Mouse (Mus musculus): ENCODE results near the gene Loxl3.

The Loxl3 gene

GRCm38 (mm10) chr6:83053136-83053960 lies 19.4 kb downstream of the Loxl3 start:
- DNase-seq (ENCODE audit: low spot score), result peak; percentile 30

- DNase-seq (ENCODE audit: low spot score), result peak; percentile 96
Observed at GRCm38 (mm10) chr6:83054074-83054851, 20.3 kb downstream of the Loxl3 start, which contains the start of gene Aup1. TSS of gene Aup1 (plus strand) at chr6:83054521.

GRCm38 (mm10) chr6:83054871-83055431 lies 21.0 kb downstream of the Loxl3 start, which contains the start of gene Htra2:
TSS of gene Htra2 (minus strand) at chr6:83055273.
- no peak for DNase-seq (ENCODE audit: low spot score)

GRCm38 (mm10) chr6:83057790-83058189 lies 23.8 kb downstream of the Loxl3 start, which contains the start of gene Dqx1:
TSS of gene Dqx1 (plus strand) at chr6:83057844.
- DNase-seq (ENCODE audit: low spot score), result no peak

- no peak for DNase-seq (ENCODE audit: low spot score)
Observed at GRCm38 (mm10) chr6:83058725-83059124, 24.8 kb downstream of the Loxl3 start.

- no peak for DNase-seq (ENCODE audit: low spot score)
Observed at GRCm38 (mm10) chr6:83065995-83066394, 32.0 kb downstream of the Loxl3 start.

GRCm38 (mm10) chr6:83066441-83066840 lies 32.5 kb downstream of the Loxl3 start:
- no peak for DNase-seq (ENCODE audit: low spot score)

- no peak for DNase-seq (ENCODE audit: low spot score)
Observed at GRCm38 (mm10) chr6:83068221-83068620, 34.2 kb downstream of the Loxl3 start.

GRCm38 (mm10) chr6:83068706-83069487 lies 34.9 kb downstream of the Loxl3 start:
- DNase-seq (ENCODE audit: low spot score), result no peak

GRCm38 (mm10) chr6:83069488-83070246 lies 35.7 kb downstream of the Loxl3 start:
- DNase-seq (ENCODE audit: low spot score), result no peak

GRCm38 (mm10) chr6:83070247-83070310 lies 36.1 kb downstream of the Loxl3 start, which contains the start of gene Tlx2:
TSS of gene Tlx2 (minus strand) at chr6:83070293.
- DNase-seq (ENCODE audit: low spot score), result no peak

- peak; percentile 40 for DNase-seq (ENCODE audit: low spot score)
Observed at GRCm38 (mm10) chr6:83070311-83071219, 36.6 kb downstream of the Loxl3 start.

- no peak for DNase-seq (ENCODE audit: low spot score)
Observed at GRCm38 (mm10) chr6:83071220-83071619, 37.2 kb downstream of the Loxl3 start.

- DNase-seq (ENCODE audit: low spot score), result no peak
Observed at GRCm38 (mm10) chr6:83074979-83075378, 41.0 kb downstream of the Loxl3 start.

- no peak for DNase-seq (ENCODE audit: low spot score)
Observed at GRCm38 (mm10) chr6:83077630-83078323, 43.8 kb downstream of the Loxl3 start, which contains the start of gene Pcgf1. TSS of gene Pcgf1 (plus strand) at chr6:83077869.

- peak; percentile 98 for DNase-seq (ENCODE audit: low spot score)
Observed at GRCm38 (mm10) chr6:83078324-83078858, 44.4 kb downstream of the Loxl3 start.

GRCm38 (mm10) chr6:83080210-83080609 lies 46.2 kb downstream of the Loxl3 start:
- DNase-seq (ENCODE audit: low spot score), result no peak

- no peak for DNase-seq (ENCODE audit: low spot score)
Observed at GRCm38 (mm10) chr6:83083497-83083896, 49.5 kb downstream of the Loxl3 start.

GRCm38 (mm10) chr6:83084477-83084876 lies 50.5 kb downstream of the Loxl3 start:
- no peak for DNase-seq (ENCODE audit: low spot score)

All from ovary, postnatal 36 days (tissue).